Mouse (Mus musculus): ENCODE results near the gene Smurf1. TPM values are rescaled to one million over a fixed set of nuclear protein-coding genes. Genes with fewer than 3 reads are reported as not detected.

Gene Smurf1
- total RNA-seq, 2 experiments from 2014 or later = 29.4 to 32.2 TPM

DNA sequence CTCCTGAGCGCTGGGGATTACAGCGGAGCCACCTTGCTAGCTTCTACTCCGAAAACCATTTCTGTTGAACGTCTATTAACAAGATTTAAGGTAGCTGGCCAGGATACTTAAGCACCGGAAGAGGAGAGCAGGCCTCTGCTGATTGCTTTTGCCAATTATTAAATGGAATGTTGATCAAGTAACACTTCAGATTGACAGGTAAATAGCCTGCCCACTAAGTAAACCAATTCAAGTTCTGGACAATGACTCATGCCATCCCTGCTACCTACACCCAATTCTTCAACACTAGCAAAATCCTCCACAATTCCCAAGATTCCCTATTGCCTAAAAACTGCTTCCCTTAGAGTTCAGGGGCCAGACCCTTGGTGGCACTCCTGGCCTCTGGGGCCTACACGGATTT lies 48.5 kb downstream of the Smurf1 start:
- no peak for DNase-seq (ENCODE audit: low spot score in 2 of 2)

- no peak for DNase-seq (ENCODE audit: low spot score in 2 of 2)
Measured at GRCm38 (mm10) chr5:144915828-144916227, 49.8 kb downstream of the Smurf1 start.

- DNase-seq (ENCODE audit: low spot score in 2 of 2) = peak in 1 of 2 experiments; percentile 57
Measured at GRCm38 (mm10) chr5:144914433-144914906, 51.2 kb downstream of the Smurf1 start.

GRCm38 (mm10) chr5:144913923-144914322 lies 51.7 kb downstream of the Smurf1 start:
- no peak for DNase-seq (ENCODE audit: low spot score in 2 of 2)

DNA sequence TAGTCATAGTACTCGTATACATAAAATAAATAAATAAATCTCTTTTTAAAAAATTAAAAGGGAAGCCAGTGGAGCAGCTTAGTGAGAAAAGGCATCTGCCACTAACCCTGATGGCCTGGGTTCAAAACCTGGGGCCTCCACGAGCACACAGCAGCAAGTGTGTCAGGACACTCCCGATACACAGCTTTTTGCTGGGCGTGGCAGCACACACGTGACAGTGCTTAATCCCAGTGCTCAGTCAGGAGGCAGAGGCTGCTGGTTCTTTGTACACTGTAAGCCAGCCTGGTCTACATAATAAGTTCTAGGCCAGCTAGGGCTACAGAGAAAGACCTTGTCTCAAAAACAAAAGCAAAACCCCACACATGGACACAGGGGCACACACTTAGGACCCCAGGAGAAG lies 52.3 kb downstream of the Smurf1 start:
- no peak for DNase-seq (ENCODE audit: low spot score in 2 of 2)

DNA sequence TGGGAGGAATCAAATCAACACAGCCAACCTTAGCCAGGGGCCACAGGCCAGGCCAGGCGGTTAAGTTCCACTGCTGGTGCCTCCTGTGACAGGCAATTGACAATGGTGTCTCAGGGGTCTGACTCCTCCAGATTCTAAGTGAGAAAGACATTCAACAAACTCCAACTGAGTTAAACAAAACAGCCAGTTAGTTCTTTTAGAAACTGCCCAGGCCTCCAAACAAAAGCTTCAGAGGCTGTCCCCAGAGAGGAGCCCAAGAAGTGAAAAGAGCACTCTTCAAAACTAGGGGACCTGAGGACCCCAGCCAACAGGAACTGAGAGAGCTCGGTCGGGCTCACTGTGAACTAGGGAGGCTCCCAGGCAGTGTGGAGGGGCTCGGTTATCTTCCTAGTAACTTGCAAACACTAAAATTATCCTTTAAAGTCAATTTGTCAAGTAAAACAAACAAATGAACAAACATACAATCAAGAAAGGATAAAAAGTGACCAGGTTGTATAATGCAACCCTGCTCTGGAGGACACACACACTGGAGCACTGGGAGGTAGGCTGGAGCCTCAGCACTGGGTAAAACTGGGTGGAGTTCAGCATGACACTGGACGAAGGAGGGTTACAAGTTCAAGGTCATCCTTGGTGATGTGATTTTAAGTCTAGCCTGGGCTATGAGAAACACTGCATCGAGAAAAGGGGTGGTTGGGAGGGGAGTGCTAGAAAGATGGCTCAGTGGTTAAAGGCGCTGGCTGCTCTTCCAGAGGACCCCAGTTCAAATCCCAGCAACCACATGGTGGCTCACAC lies 52.9 kb downstream of the Smurf1 start:
- DNase-seq (ENCODE audit: low spot score in 2 of 2) = no peak

GRCm38 (mm10) chr5:144909521-144909920 lies 56.1 kb downstream of the Smurf1 start:
- peak in 1 of 2 experiments; percentile 25 for DNase-seq (ENCODE audit: low spot score in 2 of 2)

GRCm38 (mm10) chr5:144907591-144907990 lies 58.1 kb downstream of the Smurf1 start:
- DNase-seq (ENCODE audit: low spot score in 2 of 2) = no peak

GRCm38 (mm10) chr5:144904356-144905134 lies 61.1 kb downstream of the Smurf1 start:
- no peak for DNase-seq (ENCODE audit: low spot score in 2 of 2)

DNA sequence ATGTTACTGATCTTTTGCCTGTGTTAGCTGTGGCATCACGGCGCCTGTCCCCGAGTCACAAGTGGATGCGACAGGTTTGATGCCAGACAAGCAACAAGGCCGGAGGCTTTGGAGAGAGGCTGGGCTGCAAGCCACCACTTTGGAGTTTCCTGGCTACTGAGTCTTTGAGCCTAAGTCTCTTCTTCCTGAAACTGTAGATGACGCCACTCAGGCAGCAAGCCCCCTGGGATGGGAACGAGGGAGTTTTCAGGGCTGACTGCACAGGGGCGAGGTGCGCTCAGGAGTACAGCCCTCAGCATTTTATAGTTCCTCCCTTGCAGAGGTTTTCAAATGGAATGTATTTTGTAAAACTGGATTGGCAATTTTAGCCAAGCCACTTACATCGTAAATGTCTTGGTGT lies 63.9 kb downstream of the Smurf1 start:
- no peak for DNase-seq (ENCODE audit: low spot score in 2 of 2)

- DNase-seq (ENCODE audit: low spot score in 2 of 2) = no peak
Measured at GRCm38 (mm10) chr5:144901035-144901434, 64.6 kb downstream of the Smurf1 start.

DNA sequence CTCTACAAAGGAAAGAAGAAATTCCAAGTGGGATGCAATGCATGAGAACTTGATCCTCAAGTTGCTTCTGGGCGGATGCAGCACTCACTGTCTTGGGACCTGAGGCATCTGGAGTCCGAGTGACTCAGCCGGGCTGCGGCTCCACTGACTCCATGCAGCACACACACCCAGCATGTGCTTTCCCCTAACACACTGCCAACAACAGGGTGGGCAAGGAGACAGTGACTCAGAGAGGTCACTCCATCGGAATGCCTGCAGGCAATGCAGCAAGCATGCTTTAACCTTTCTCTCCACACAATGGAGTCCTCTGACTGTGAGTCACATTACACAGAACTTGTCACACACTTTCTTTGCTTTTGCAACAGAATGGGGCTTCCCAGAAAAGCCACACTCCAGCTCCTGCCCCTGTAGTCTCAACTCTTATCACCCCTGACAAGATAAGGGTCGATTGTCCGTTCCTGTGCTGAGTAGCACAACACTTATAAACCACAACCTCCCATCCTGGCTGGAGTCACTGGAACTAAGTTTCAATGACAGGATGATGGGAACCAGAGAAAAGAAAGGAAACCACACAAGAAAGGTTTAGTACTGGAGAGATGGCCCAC lies 67.1 kb downstream of the Smurf1 start:
- DNase-seq (ENCODE audit: low spot score in 2 of 2) = no peak

DNA sequence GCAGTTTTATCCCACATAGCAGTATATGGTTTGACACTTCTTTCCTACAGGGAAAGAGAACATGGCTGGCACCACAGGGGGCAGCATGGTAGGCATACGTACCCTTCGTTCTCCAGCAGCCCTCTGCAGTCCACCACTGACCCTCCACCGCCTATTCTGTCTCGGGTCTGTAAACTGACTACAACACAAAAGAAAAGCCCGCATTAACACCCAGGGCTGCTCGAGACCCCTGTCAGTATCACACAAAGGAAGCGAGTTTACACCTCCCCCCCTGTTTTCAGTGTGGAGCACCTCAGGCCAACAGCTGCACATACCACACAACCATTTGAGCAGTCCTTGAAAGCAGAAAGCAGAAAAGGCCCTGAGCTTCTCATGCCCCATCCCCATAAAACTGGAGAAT lies 67.8 kb downstream of the Smurf1 start:
- DNase-seq (ENCODE audit: low spot score in 2 of 2) = no peak

DNA sequence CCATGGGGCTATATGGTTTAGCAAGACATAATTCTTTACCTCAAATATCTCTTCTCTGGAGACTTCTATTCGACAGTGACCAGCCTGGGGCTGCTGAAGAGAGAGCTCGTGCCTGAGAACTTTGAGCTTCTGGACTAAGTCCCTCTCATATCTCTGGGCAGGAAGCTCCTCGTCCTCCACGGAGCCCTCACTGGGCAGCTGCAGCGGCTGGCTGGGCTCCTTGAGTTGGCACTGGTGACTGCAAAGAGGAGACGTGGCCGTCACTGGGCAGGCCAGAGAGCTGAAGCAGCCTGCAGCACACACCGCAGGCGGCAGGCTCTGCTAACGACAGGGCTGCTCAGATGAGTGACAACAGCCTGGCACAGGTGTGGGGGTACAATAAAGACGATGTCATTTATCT lies 74.4 kb downstream of the Smurf1 start:
- no peak for DNase-seq (ENCODE audit: low spot score in 2 of 2)

- no peak for DNase-seq (ENCODE audit: low spot score in 2 of 2)
Measured at GRCm38 (mm10) chr5:144885968-144886650, 79.5 kb downstream of the Smurf1 start.

GRCm38 (mm10) chr5:144884629-144885217 lies 80.9 kb downstream of the Smurf1 start:
- DNase-seq (ENCODE audit: low spot score in 2 of 2) = peak; percentile 30 to 73

- peak in 1 of 2 experiments; percentile 60 for DNase-seq (ENCODE audit: low spot score in 2 of 2)
Measured at GRCm38 (mm10) chr5:144881670-144882399, 83.8 kb downstream of the Smurf1 start.

- DNase-seq (ENCODE audit: low spot score in 2 of 2) = no peak
Measured at GRCm38 (mm10) chr5:144877021-144877420, 88.6 kb downstream of the Smurf1 start.

DNA sequence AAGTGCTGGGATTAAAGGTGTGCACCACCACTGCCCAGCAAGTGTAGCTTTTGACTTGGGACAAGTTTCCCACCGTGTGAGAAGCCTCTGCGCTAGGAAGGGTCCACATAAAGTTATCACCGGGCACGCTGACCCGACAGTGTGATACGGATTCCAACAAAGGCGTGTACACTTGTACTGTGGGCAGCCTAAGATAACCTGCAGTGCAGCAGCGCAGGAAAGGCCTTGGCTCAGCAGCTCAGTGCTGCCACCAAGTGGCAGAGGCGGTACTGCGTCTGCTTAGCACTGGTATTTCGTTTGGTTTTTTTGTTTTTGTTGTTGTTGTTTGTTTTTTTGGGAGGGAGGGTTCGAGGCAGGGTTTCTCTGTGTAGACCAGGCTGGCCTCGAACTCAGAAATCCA lies 89.8 kb downstream of the Smurf1 start:
- peak in 1 of 2 experiments; percentile 78 for DNase-seq (ENCODE audit: low spot score in 2 of 2)

DNA sequence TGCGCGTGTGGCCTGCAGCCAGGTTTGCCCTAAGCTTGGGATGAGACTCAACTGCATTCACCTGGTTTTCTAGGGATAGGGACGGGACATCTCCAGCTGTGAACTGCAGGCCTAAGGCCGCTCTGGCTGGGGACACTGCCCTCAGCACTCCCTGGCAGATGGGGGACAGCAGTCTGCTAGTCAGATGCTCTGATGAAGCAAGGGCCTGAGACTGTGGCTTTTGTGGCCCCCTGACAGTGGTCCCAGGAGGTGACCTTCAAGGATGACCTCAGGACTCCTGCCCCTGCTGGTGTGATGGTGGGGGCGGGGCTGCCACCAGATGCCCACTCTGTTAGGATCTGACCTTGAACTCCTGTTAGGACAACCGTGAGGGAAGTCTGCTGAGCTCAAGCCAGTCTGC lies 90.4 kb downstream of the Smurf1 start:
- no peak for DNase-seq (ENCODE audit: low spot score in 2 of 2)

All from layer of hippocampus, adult 18-20 months (tissue).